Mouse (Mus musculus) C2C12 (cell line): ENCODE data around the gene Tacr2.

ENCODE experiments used
- CEBPB ChIP-seq: IDR thresholded peaks from one replicate; pipeline ENCODE4 v1.6.1; 2011; ENCODE audit warnings: low read depth, mild to moderate bottlenecking, control low read depth, moderate library complexity
- CTCF ChIP-seq: IDR thresholded peaks from one replicate; pipeline ENCODE4 v1.5.1; 2011; ENCODE audit not compliant: control insufficient read depth, insufficient read depth, insufficient read length
- MYOD1 ChIP-seq: IDR thresholded peaks from one replicate; pipeline ENCODE4 v1.6.1; 2011; ENCODE audit warnings: low read depth; ENCODE audit not compliant: control insufficient read depth, insufficient read length
- MYOG ChIP-seq: IDR thresholded peaks from one replicate; pipeline ENCODE4 v1.6.1; 2011; ENCODE audit not compliant: control insufficient read depth, insufficient read length; ENCODE audit errors: extremely low read depth
- USF1 ChIP-seq: IDR thresholded peaks from one replicate; pipeline ENCODE4 v1.6.1; 2011; ENCODE audit warnings: low read depth, mild to moderate bottlenecking, control low read depth, moderate library complexity

DNA sequence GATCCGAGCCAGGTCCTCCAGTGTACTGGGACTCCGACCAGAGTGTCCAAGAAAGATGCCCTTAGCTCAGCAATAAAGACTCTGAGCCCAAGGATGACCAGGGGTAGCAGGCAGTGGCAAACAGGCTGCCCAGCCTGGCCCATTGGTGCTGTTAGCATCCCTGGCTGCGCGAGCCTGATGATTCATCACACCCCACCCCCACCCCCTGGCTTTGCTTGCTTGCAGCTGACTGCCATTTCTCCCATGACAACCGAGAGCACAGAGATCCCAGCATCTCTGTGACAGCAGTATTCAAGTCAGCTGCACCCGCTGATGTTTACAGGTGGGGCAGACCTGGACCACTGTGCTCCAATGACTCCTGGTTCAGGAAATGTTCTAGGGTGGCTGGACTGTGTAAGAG is 49.7 kb upstream of the Tacr2 start:
- no peak for TF ChIP-seq CTCF
- TF ChIP-seq MYOD1: no peak
- no peak for TF ChIP-seq USF1
- no peak for TF ChIP-seq CEBPB
- TF ChIP-seq MYOG: no peak
